Mouse (Mus musculus) ZHBTc4 (cell line): ENCODE measurements at regions not wholly inside any gene's neighbourhood (a gene's known extent, or its start where the extent isn't known, plus 50 kb on each side); places are given as distances from the start of the nearest gene placed in this dataset.

Source experiments
- DNase-seq: peaks from one replicate; pipeline ENCODE4 v3.0.0-alpha.2; 2011; ENCODE audit warnings: low read depth, low spot score

DNA sequence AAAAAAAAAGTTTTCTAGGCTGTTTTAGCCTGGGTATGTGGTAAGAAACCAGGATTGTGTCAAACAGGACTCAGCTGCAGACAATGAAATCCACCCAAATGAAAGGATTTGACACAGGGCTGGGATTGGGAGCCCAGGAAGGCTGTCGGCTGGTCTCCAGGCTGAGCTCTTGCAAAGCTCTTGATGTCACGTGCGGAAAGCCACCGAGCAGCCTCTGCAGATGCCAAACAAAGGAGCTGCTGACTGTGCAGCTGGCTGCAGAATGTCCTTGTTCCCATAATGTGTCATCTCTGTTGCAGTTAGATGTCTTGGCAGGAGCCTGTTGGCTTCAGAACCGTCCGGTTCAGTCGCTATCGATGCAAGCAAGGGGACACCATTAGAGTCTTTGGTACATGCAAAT, 56.1 kb downstream of the Bbs10 start:
- DNase-seq = peak; percentile 67

DNA sequence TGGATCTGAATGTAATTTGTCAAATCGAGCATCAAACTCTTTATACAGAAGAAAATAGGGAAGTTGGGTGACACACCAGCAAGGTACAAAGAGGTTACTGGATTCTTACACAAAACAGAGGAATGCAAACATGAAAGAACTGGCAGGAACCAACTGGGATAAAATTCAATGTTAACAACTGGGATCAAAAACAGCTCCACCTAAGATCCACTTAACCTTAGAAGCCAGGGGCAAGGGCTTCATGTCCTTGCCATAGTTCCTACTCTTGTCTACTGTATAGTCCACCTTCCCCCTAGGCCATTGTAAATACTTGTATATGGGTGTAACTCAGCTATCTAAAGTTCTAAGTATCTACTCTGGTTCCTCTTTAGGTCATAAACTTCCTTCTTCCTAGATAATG, 59.9 kb downstream of the Bbs10 start:
- DNase-seq = peak; percentile 59

DNA sequence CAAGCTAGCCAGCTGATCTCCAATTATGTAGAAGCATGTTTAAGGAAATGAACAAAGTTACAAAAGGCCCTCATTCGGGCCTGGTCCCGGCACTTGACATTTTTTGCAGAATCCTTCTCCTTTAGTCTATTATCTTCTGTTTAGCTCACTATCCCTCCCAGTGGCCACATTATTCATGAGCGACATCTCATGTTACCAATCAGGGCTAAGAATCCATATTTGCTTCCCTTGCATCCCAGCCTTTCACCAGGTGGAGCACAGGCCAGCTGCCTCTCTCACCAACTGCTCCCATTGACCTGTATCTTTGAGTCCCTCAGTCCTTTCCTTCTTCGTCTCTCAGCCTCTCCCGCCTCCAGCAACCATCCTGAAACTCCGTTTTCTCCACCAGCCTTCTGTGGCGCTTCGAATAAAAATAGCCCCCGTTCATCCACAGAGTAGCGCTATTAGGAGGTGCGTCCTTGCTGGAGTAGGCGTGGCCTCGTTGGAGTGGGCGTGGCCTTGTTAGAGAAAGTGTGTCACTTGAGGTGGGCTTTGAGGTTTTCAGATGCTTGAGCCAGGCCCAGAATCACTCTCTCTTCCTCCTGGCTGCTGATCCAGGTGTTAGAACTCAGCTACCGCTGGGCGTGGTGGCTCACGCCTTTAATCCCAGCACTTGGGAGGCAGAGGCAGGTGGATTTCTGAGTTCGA, 63.4 kb downstream of the Bbs10 start:
- peak; percentile 86 for DNase-seq

DNA sequence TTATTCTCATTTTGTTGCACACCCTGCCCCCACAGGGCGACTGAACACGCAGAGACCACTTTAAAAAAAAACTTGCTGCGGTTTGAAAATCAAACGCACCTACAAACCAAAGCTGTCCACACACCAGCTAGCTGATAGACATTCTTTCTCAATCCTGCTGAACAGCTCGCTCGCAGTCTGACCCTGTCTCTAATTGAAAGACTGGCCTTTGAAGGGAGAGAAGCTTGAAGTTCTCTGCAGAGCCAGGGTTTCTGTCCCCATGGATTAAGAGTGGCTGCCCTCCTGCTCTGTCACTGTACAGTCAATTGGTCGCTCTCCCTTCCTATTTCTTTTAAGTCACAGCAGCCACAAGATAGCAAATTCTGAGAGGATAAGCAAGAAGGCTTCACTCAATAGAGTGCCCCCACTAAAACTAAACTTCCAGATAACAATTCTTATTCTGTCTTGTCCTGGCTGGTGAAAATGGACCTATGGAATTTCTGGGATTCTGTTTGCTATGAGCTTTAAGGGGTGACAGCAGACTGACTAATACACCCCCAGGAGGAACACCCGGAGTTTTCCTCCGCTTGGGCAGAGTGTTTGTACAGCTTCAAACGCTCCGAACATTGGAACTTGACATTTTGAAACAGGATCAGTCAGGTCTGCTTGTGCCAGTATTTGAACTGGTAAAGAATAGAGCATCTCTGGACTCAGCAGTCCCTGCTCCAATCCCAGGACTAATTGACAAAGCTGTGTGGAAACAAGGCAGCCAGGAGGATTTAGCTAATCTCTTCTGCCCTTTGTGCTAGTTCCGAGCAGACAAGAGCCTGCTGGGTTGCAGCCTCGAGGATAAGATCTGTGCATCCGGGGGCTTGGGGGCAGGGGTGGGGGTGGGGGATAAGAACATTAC, 65.5 kb downstream of the Bbs10 start:
- no peak for DNase-seq

DNA sequence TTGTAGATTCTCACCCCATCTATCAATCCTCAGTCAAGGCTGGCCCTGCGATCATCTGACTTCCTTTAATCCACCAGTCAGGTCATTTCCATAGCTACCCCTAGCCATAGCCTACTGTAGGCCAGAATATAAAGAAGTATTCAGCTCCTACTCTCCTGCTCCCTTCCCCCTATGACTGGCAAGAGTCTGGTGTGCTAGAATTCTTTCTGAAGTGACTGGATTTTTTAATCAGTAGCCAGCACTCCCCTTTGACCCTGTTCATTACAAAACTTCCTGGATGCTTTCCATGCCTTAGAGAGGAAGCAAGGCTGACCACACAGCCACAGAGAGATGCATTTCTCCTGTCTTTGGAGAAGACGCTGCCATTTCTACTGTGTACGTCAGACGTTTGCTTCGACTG, 66.5 kb downstream of the Bbs10 start:
- DNase-seq = no peak

DNA sequence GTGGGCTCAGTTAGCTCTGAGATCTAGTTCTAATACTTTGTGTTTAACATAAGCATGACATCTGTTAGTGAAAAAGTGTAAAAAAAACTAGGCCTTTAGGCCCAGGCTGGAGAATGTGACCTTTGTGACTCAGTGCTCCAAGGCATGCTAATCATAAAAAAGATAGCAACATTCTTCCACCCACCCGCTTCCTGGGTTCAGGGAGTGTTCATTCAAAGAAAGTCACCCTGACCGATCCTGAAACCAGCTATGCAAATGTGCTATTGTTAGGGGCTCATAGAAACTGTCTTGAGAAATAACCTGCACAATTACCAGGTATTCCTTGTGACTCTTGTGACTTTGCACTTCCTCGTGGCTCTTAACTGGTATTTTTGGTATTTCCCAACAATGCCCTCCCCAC, 70.6 kb downstream of the Bbs10 start:
- peak; percentile 64 for DNase-seq

DNA sequence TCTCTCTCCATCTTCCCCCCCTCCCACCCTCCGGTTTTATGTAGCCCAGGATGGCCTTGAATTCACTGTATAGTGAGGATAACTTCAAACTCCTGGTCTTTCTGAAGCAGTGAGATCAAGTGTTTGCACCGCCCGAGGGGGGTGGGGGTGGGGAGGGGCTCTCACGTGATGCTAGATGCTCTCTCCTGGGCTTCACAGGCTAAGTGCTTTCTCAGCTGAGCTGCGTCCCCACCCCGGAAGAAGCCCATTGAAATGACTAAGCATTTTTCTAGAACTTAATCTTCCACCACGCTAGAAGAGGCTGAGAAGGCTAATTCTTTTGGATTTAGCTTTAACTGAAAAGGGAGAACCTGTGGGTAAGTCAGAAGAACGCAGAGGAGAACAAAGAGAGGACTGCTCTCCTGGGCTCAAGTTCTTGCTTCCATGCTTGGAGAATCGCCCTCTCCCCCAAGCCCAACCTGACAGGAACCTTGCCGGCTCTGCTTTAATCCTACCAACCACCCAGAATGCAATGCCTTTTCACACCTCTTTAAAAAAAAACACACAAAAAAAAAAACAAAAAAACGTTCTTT, 79.7 kb downstream of the Bbs10 start:
- DNase-seq = peak; percentile 97

DNA sequence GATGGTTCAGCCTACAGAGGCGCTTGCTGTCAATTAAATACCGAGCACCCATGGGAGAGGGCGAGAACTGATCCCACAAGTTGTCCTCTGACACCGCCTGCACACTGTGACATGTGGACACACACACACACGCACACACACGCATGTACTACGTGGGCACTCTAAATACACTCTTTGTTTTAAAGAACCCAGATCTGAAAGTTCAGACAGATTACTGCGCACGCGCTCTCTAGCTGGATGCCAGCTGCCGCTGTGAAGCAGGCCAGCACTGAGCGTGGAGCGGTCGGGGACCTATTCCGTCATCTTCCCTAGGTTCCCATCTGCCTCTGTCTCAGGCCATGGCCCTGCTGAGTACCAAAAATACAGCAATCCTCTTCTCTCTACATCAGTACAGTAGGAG, 83.2 kb downstream of the Bbs10 start:
- peak; percentile 51 for DNase-seq

DNA sequence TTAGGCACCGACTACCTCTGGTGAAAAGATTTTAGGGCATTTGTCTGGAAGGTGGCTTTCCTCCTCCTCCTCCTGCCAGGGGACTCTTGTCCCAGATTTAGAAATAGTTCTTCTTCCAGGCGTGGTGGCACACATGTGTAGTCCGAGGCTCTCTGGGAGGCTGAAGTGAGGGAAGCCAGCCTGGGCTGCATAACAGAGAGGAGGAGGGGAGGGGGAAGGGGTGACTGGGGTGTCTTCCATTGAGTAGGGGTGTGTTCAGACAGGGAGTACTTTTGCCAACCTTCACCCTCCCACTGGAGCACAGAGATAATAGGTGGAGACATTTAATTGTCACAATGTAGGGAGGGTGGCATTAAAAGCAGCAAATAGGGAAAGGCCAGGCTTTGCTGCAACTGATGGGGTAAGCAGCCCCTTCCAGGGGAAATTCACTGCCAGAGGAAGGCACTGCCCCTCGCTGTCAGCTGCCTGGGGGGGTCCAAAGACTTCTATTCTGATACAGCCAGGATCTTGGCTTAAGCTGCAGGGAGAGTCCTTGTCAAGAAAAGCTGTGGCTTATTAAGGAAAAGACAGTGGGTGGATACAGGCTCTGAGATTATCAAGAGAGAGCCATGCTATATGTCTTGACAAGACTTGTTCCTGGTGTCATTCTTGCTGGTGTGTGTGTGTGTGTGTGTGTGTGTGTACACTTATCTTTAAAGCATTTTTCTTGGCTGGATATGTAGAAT, 83.9 kb downstream of the Bbs10 start:
- no peak for DNase-seq

DNA sequence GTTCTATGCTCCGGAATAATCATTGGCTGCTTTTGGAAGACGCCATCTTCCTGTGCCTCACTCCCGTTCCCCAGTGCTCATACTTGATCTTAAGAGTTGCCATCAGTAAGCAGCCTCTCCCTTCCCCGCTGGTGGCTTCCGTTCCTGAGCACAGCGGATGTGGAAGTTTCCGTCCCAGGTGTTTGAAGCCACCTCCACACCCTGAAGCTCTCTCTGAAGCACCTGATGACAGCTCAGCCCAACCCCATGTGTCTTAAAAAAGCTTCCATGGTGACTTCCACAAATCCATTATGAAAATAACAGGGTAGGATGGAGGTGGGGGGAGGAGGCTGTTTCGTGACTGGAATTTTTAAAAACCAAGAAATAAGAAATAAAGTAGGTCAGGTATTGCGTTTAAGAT, 87.1 kb downstream of the Bbs10 start:
- DNase-seq = peak; percentile 26

DNA sequence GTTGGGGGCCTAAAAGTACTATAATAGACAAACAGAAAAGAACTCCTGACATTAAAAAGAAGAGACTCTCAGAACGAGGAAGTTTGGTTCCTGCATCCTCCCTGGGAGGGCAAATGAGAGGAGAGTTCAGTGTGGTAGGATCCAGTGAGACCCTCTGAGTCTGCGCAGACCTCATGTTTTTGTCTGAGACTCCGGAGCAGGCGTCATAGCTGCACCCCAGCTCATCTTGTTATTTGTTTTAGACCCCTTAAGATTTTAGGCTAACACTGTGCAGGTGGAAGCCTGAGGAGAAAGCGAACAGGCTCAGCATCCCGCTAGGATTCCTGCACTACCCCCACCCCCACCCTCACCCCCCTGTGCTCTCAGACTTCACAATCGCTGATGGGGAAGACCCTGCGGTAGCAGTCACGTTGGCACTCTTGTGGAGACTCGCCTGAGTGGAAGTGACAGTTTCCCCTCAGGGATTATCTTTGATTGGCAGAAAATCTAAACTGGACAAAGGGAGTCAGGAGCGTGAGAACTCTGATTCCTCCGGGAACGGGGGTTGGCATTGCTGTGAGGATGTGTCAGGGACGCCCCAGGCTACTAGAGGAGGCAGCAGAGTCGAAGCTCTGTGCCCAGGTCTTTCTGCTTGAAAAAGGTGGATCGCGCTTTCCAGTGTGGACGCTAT, 85.0 kb upstream of the Nap1l1 start:
- no peak for DNase-seq

DNA sequence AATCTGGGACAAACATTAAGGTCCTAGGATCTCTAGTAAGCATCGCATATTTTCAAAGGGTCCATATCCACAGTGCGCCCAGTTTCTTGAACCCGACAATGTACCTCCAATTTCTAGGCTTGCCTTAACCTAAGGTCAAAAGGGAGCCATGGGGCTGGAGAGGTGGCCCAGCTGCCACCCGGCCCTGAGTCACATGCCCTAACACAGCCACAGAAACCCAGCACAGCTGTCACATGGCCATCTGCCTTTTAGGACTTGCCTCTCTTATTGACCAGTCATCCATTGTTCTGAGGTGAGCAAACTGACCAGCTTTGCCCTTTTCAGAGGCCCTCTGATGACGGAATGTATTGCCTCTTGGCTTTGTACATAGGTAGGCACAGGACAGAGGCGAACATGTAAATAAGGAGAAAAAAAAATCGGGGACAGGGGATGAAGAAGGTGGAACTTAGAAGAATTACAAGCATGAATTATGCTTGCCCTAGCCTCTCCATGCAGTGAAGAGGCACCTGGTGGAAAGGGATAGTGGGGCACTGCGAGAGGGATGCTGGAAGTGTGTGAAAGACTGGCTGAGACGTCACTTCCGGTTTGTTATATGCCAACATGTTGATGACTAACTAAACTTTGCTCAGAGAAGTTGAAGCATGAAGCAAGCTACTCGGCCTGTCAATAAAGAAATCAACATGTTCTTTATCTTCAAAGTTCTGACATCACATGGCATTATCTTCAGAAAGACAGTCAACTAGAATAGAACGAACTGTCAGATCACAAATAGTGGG, 84.3 kb upstream of the Nap1l1 start:
- DNase-seq = no peak

DNA sequence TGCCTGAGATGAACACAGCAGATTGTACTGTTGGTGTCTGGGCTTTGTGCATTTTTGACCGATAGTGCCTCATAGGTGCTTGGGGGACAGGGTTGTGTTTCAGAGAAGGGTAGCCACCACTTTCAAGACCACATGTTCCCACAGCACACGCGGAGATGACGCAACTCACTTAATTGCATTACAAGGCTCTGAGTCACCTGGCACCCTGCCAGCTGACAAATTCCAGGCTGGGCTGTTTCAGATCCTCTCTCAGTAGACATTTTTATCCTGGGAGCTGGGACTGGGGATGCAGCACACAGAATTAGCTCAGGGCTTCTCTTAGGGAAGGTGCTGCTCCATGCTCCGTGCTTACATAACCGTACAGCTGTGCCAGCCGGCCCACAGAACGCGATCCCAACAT, 83.1 kb upstream of the Nap1l1 start:
- peak; percentile 88 for DNase-seq

DNA sequence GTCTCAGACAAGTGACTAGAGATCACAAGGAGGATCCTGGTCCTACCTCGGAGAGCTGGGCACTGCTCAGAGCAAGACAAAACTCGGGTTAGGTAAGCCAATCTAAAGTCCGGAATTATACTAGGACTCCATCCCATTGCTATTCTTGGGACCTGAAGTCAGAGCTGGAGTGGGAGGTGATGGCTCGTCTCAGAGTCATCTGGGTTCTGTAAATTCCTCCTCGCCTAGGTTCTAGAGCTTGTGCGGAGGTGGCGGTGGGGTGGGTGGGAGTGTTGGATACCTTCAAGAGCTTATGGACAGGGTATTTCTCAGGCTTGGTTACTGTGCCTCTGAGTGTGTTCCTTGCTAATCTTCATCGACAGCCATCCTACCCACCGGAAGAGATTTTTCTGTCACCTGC, 78.6 kb upstream of the Nap1l1 start:
- DNase-seq = no peak

DNA sequence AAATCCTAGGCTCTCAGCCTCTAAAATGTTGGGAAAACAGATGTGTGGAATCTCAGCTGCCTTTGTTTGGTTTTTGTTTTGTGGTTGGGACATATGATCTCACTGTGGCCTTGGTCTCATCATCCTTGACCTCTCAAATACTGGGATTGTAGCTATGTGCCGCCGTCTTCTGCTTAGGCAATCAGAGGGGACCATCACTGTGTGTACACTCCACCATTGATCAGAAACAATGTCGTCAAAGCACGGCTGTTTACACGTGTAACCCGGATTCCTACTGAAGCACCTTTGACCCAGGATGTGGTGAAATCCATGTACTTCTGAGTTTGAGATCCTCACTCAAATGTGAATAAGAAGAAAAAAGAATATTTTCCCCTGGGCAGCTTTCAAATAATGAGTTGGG, 68.0 kb upstream of the Nap1l1 start:
- DNase-seq = no peak

DNA sequence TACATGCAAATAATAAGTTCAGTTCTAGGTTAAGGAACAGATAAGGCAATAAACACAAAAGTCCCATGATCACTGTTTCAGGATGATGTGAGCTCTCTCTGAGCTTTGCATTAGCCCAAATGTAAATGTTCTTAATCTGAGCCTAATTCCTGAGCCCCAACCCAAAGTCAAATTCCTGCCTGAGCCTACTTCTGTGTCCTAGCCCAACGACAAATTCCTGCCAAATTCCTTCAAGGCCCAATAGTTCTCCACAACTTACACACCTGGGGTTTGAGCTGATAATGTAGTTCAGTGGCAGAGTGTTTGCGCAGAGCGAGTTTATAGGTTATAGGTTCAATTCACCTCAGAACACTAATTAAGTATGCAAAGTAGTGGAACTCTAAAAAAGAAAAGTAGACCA, 64.1 kb upstream of the Nap1l1 start:
- peak; percentile 82 for DNase-seq

DNA sequence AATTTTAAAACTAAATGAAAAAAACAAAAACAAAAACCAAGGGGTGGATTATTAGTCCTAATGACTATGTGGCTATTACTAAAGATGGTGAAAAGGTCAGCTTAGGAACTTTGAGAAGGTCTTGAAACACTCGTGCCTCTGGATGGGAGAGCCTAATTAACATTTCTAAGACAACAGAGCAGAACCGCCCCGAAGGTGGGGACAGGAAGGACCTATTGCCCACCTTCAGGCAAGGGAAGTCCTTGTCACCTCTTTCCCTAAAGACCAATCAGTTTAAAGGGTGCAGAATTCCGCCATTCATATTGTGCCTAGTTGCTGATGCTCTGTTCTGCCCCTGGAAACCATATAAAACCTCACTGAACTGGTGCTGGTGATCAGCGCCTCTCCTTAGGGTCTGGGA, 63.5 kb upstream of the Nap1l1 start:
- DNase-seq = peak; percentile 71

DNA sequence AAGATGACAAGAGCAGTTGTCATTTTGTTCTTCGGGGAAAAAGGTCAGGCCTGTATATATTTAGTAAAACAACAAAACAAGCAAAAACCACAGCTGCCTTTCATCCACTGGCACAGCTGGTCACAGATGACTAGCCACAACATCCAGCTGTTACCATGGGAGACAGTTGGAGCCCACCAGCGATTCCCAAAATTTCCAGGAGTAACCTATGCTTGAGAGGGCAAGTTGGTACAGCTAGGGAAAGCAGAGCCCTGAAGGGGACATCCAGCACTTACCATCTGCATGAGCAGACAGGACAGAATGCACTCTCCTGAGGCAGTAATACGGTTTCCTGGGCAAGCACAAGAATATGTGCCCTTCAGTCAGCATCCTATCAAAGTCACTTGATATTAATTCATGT, 62.9 kb upstream of the Nap1l1 start:
- DNase-seq = no peak

DNA sequence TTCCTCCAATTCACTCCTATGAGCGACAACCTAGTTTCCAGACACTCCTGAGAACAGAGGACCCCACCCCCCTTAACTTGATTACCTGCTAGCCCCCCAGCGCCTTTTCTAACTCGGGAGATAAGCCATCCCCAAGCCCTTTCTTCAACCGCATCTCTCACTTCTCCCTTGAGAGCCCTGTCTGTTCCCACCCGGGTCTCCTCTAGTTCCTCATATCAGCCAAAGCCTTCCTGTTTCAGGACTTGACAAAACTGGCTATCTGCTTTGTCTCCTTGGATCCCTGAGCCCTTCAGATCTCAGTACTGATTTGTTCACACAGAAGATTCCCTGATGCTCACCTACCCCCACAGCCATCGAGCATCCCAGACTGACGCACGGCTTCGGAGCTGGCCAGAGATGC, 61.5 kb upstream of the Nap1l1 start:
- no peak for DNase-seq

DNA sequence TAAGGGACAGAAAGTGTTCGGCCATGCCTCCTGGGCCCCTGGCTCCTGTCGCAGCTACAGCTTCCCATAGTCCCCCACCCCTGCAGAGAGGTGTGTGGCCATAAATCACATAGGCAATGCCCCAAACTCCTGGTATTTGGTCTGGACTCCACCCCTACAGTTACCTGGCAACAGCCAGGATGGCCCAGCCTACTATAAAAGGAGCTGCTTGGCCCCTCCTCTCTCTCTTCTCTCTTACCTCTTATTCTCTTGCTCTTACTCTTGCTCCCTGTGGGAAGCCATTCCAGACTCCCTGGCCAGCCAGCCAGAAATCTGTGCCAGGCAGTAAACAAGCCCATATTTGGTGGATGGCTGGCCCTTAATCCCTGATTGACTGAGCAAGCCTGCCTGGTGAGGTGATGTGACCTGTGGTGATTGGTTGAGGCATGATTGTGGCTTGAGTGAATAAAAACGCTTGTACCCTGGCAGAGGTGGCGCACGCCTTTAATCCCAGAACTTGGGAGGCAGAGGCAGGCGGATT, 56.4 kb upstream of the Nap1l1 start:
- peak; percentile 80 for DNase-seq
